Mouse (Mus musculus) E14TG2a.4 (cell line): Measurements from ENCODE around the gene 0610012G03Rik.

Experiments used
- H3K27me3 ChIP-seq: 2 replicates; pipeline ENCODE4 v1.6.1; 2014; ENCODE audit warnings: low read length, control low read depth; ENCODE audit not compliant: insufficient read depth
- H3K36me3 ChIP-seq: 2 replicates; pipeline ENCODE4 v1.6.1; 2014; ENCODE audit warnings: low read length, control low read depth; ENCODE audit not compliant: insufficient read depth
- H3K4me1 ChIP-seq: replicated peaks from 2 replicates; pipeline ENCODE4 v1.6.1; 2014; ENCODE audit warnings: low read depth, low read length, control low read depth
- H3K4me3 ChIP-seq: replicated peaks from 2 replicates; pipeline ENCODE4 v1.5.1; 2014; ENCODE audit warnings: mild to moderate bottlenecking, low read length
- H3K9me3 ChIP-seq: 2 replicates; pipeline ENCODE4 v1.6.1; 2014; ENCODE audit warnings: low read length, control low read depth
- CTCF ChIP-seq: conservative IDR thresholded peaks from 2 replicates; pipeline ENCODE4 v1.5.1; 2014; ENCODE audit warnings: low read length
- NANOG ChIP-seq: IDR thresholded peaks from 2 replicates; pipeline ENCODE4 v1.6.1; 2014; ENCODE audit warnings: borderline replicate concordance, low read length, mixed read lengths
- POU5F1 ChIP-seq: IDR thresholded peaks from 2 replicates; pipeline ENCODE4 v1.6.1; 2014; ENCODE audit warnings: low read length, borderline replicate concordance

The 0610012G03Rik gene

GRCm38 (mm10) chr16:31901886-31902285, 46.4 kb downstream of the 0610012G03Rik start:
- no peak for TF ChIP-seq POU5F1
- no peak for TF ChIP-seq CTCF

GRCm38 (mm10) chr16:31898546-31899326, 49.6 kb downstream of the 0610012G03Rik start:
- no peak for TF ChIP-seq POU5F1
- TF ChIP-seq CTCF: no peak
- no peak for TF ChIP-seq NANOG
- peaks cover 27% of the 10 kb centered on the region for H3K27me3 ChIP-seq
- H3K36me3 ChIP-seq: no peaks in the 10 kb centered on the region
- no peak overlapping the region for H3K4me3 ChIP-seq
- no peaks in the 10 kb centered on the region for H3K9me3 ChIP-seq
- H3K4me1 ChIP-seq: peaks cover 76% of the 10 kb centered on the region

More at GRCm38 (mm10) chr16:31901886-31902285, 46.4 kb downstream of the 0610012G03Rik start:
- H3K9me3 ChIP-seq: no peaks in the 10 kb centered on the region
- H3K4me1 ChIP-seq: peaks cover 70% of the 10 kb centered on the region
- no peaks in the 10 kb centered on the region for H3K36me3 ChIP-seq
- no peak overlapping the region for H3K4me3 ChIP-seq
- peaks cover 25% of the 10 kb centered on the region for H3K27me3 ChIP-seq
